Mouse (Mus musculus) cortical plate, adult 2 months (tissue): Measurements from ENCODE around the gene Sema6b.

ENCODE experiments used
- CTCF ChIP-seq: fragments of 200-500 bp; IDR thresholded peaks from 2 replicates; pipeline ENCODE4 v1.5.1; 2011; ENCODE audit warnings: mild to moderate bottlenecking, control low read depth, low read length; ENCODE audit not compliant: insufficient read depth; ENCODE audit errors: extremely low read depth
- POLR2A ChIP-seq: fragments of 200-500 bp; IDR thresholded peaks from 2 replicates; pipeline ENCODE4 v1.6.1; 2011; ENCODE audit warnings: mild to moderate bottlenecking, low read length, control low read depth; ENCODE audit not compliant: insufficient read depth; ENCODE audit errors: extremely low read depth

GRCm38 (mm10) chr17:56128246-56128645, 11.9 kb downstream of the Sema6b start:
- TF ChIP-seq POLR2A = no peak
- no peak for TF ChIP-seq CTCF
